Mouse (Mus musculus) erythroblast, embryonic 14.5 days (primary cell): Measurements from ENCODE around the gene Ccdc158.

Experiments used
- GATA1 ChIP-seq: IDR thresholded peaks from 2 replicates; pipeline ENCODE4 v1.6.1; 2012; ENCODE audit warnings: low read length, inconsistent platforms, mixed read lengths
- TAL1 ChIP-seq: IDR thresholded peaks from 3 replicates; pipeline ENCODE4 v1.6.1; 2012; ENCODE audit warnings: low read length, inconsistent platforms, mixed read lengths

GRCm38 (mm10) chr5:92710779-92711178 lies 35.7 kb upstream of the Ccdc158 start:
- no peak for TF ChIP-seq TAL1
- no peak for TF ChIP-seq GATA1
